Mouse (Mus musculus) v-Abl transformed pro-B cells (cell line): ENCODE measurements around the gene Cdh4.

Experiments
- in situ Hi-C, 2 experiments: fragments of 400-800 bp; cut with MboI; formaldehyde crosslinking; loops; one replicate each; pipeline ENCODE4 v1.15.1; 2025; ENCODE audit not compliant: unreplicated experiment in 2 of 2

Gene Cdh4

DNA sequence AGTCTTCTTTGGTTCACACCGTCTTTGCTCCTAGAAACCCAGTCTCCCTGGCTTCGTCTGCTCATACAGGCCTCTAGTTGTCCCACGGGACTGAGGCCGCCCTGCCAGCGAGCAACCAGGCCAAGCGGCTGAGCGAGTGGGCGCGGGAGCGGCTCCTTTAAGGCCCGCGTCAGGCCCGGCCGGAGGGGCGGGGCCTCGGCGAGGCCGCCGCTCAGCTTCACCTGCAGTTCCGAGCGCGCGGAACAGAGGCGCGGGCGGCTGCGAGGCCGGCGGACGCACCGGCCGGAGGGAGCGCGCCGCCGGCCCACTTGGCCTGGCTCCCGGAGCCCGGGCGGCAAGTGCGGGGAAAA lies at the start of gene Cdh4:
Gene Cdh4, plus strand, starts transcription at position 241 of the 350 bp plus-strand sequence.
- in situ Hi-C loops: no loop called here

DNA sequence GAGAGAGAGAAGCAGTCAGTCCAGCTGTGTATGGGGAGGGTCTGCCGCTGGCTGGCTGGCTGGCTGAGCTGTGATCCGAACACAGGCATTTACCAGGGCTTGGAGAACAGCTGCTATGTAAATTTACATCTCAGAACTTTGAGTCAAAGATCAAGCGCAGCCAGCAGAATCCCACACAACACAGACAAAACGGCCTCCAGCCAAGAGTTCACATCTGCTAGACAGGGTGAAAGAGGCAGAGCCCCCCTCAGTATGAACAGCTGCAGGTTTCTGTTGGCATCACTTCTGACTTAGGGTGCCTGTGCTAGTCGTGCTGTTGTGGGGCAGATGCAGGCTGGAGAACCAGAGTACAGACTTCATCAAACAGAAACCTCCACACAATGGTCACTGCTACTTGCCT lies 46.8 kb upstream of the Cdh4 start:
- in situ Hi-C loops: no loop called here

DNA sequence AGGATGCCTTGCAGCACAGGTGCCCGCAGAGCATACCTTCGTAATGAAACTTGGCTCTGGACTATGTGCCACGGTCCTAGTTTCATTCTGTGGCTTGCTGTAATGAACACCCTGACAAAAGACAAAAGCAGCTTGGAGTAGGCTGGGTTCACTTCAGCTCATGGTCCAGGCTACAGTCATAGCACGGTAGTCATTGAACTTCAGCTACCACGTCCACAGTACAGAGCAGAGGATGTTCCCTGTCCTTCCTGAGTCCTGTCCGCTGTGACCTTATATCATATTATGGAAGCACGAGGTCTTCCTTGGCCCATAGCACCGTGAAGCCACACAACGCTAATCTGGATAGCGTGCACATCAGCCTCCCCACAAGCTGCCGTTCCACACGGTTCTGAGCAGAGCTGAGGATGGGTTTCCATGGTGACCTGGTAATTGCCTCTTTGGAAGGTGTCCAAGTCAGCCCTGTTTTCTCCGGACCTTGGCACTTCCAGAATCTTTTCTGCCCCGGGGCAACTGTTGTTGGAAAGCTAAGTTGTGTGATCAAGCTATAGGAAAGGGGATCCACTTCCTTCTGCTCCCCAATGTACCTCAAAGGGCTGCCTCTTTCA lies 42.5 kb upstream of the Cdh4 start:
- in situ Hi-C loops: no loop called here

DNA sequence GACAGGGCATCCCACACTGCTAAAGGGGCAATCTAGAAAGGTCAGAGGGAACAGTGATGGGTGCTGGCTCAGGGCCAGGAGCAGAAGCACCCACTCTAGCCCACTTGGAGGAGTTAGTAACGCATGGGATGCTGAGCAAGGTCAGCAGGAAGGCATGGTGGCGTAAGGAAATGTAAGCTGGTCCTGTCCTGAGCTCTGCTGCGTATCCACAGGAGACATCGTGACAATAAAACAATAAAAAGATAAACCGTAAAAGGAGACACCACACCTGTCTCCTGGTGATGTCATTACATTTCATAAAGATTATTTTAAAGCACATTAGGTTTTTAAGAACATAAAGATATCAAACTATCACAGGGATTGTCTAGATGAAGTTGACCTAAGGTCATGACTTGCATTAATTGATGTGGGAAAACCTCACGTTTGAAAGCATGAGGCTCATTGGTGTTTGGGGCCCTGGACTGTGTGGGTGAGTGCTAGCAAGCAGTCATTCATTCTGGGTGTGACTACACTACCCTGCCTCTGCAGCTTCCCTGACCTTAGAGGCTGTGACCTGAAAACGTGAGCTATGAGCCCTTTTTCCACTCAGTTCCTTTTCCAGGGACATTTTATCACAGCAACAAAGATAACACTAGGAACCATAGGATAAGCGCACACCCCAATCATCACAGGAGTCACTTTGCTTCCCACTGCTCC lies 31.2 kb upstream of the Cdh4 start:
- in situ Hi-C loops: no loop called here

DNA sequence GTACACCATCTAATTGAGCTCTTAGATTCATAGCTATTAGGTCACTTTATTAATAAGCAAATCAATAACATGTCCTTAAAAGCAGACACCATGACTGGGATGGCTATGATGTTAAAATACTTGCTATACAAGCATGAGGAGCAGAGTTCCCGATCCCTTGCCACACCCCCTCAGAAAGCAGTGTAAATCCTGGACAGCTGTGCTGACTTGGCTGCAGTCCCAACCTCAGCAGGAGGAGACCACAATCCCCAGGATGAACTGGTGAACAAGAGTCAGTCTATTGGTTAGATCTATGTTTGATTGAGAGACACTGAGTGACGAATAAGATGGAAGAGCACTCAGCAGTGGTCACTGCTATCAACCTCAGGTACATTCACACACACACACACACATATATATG lies 29.3 kb upstream of the Cdh4 start:
- in situ Hi-C loops: no loop called here

GRCm38 (mm10) chr2:179414253-179414652 lies 28.0 kb upstream of the Cdh4 start:
- in situ Hi-C loops: no loop called here

- in situ Hi-C loops: no loop called here
These were observed 27.5 kb upstream of the Cdh4 start for GRCm38 (mm10) chr2:179414704-179415103.

DNA sequence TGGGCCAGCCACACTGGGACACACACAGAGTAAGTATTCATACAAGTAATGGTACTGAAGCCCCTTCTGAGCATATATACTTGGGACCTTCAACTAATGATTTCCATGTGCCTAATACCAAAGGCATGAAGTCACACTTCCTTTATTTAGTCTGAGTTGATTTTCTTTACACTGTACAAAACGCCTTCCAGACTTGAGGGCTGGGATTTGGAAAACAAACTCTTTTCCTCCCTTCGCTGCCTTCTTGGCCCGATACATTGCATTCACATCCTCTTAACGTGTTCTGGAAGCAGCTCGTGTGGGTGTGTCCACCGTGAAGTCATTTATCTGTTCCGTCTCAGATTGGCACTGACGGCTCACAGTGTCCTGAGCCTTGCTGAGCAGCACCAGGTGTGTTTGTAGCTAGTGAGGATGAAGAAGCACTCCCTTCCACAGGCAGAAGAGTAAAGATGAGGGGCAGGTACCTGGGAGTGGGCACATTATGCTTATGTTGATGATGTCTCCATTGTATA lies 26.3 kb upstream of the Cdh4 start:
- in situ Hi-C loops: no loop called here

DNA sequence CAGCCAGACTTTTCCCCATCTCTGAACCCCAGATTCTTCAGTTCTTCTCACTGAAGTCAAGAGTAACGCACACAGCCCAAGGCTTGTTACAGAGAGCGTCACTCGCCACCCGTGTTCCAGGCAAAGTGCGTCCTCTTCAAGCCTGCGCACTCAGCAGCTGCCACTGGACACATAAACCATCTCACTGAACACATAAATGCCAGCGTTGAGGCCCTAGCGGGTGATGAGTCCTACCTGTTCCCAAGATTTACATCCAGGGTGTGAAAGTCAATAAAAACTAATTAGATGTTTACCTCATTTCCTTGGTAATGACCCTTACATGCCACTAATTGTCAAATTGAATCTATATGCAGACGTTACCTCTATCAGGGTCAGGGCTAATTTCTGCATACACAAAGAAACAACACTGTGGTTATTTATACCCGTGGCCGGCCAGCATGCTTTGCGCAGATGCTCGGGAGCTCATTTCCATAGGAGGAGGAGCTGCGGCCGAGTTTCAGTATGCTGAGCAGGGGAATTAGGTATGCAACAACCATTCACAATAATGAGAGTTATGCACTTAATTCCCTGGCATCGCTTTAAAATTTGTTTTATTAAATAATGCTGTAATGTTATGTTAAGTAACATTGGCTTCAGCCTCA lies 25.5 kb upstream of the Cdh4 start:
- in situ Hi-C loops: no loop called here

- in situ Hi-C loops: no loop called here
These were observed 16.6 kb upstream of the Cdh4 start for GRCm38 (mm10) chr2:179425602-179426001.

GRCm38 (mm10) chr2:179428889-179429288 lies 13.3 kb upstream of the Cdh4 start:
- in situ Hi-C loops: no loop called here

DNA sequence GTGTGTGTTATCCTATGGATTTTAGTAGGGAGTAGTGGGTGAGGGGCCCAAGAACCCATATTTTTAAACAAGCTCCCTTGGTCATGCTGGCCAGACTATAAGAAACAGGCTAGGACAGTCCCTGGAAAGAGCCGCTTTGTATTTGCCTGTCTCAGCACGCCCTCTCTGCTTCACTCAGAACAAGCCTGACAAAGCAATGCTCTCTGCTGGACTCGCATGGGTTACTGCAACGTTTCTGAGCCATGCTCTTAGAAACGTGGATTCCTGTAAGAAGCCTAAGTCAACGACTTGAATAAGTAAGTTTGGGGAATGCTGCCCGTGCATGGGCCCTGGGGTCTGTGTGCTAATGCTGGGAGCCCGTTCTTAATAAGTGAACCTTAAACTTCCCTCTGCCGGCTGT lies 2.1 kb upstream of the Cdh4 start:
- in situ Hi-C loops: no loop called here

GRCm38 (mm10) chr2:179441086-179441485 lies 1.1 kb upstream of the Cdh4 start:
- in situ Hi-C loops: no loop called here

GRCm38 (mm10) chr2:179441717-179442116 lies 514 bp upstream of the Cdh4 start:
- in situ Hi-C loops: no loop called here

- in situ Hi-C loops: no loop called here
These were observed 452 bp downstream of the Cdh4 start for GRCm38 (mm10) chr2:179442541-179443225.

DNA sequence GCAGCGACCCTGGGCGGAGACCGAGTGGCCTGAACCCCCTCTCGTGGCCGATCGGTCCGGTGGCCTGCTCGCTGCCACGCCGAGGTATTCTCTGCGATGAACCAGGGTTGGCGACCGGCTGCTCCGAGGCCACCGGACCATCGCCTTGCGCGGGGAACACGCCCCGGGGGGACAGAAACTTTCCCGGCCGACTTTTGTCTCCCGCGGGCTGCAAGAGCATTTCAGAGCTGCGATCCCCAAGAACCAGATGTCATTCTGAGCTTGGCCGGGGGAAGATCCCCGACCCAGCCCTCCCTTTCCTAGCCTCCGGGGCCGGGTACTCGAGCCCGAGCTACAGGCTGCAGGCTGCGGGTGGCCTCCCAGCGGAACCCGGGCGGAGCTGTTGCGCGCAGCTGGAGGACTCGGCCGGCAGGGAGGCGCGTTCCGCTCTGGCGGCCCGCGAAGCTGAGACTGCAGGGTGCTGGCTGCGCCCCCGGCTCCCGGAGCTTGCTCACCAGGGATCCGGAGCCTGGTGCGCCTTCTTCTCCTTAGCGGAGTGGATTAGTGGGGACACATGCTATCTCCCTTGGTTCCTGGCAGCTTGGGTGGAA lies 1.1 kb downstream of the Cdh4 start:
- in situ Hi-C loops: no loop called here

GRCm38 (mm10) chr2:179443959-179444358 lies 1.7 kb downstream of the Cdh4 start:
- in situ Hi-C loops: no loop called here

GRCm38 (mm10) chr2:179448256-179448655 lies 6.0 kb downstream of the Cdh4 start:
- in situ Hi-C loops: no loop called here

DNA sequence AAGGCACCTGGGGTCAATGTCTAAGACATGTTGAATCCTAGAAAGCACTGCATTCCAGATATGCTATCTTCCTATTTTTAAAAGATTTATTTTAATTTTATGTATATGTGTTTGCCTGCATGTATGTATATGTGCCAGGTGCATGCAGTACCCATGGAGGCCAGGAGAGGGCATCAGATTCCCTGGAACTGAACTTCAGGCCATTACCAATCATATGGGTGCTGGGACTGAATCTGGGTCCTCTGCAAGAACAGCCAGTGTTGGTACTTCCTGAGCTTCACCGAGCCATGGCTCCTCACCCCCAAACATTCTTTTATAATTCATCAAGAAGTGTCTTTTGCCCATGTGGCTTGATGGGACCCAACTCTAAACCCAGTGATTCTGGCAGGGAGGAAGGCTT lies 6.8 kb downstream of the Cdh4 start:
- in situ Hi-C loops: no loop called here

DNA sequence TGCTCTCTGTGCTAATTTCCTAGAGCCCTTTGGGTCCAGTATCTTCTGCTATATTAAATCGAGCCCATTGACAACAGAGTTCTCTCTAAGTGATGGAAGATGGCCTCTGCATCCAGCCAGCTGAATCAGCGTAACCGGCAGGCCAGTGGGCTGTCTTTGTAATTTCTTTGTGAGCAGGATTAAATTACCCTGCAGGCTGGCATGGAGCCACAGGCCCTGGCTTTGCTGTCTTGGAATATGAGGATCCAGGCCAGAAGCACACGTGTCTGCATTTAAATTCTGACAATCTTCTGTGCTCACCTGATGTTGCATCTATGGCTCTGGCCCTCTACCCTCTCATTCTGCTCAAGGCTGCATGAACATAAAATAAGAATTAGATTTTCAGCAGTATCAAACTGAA lies 17.0 kb downstream of the Cdh4 start:
- in situ Hi-C loops: no loop called here

GRCm38 (mm10) chr2:179459606-179460005 lies 17.4 kb downstream of the Cdh4 start:
- in situ Hi-C loops: no loop called here
